Mouse (Mus musculus) adipocyte (in vitro differentiated cells): ENCODE data around the gene Tmem186.

Source experiments
- DNase-seq: peaks from one replicate; pipeline ENCODE4 v3.0.0-alpha.2; 2016; ENCODE audit warnings: low spot score

Tmem186 gene

GRCm38 (mm10) chr16:8612214-8613005 lies 25.1 kb downstream of the Tmem186 start:
- DNase-seq, result no peak

- no peak for DNase-seq
Measured at GRCm38 (mm10) chr16:8610397-8610796, 27.1 kb downstream of the Tmem186 start.

GRCm38 (mm10) chr16:8603789-8604188 lies 33.7 kb downstream of the Tmem186 start:
- peak; percentile 43 for DNase-seq

- peak; percentile 28 for DNase-seq
Measured at GRCm38 (mm10) chr16:8597516-8597915, 40.0 kb downstream of the Tmem186 start.

- DNase-seq, result no peak
Measured at GRCm38 (mm10) chr16:8596336-8596735, 41.2 kb downstream of the Tmem186 start.

GRCm38 (mm10) chr16:8595411-8595810 lies 42.1 kb downstream of the Tmem186 start:
- peak; percentile 92 for DNase-seq

GRCm38 (mm10) chr16:8585056-8585455 lies 52.5 kb downstream of the Tmem186 start:
- no peak for DNase-seq

- no peak for DNase-seq
Measured at GRCm38 (mm10) chr16:8584248-8584647, 53.3 kb downstream of the Tmem186 start.
